Mouse (Mus musculus) intestine, embryonic 16.5 days (tissue): Measurements from ENCODE around the gene BC004004. TPM values are rescaled to one million over a fixed set of nuclear protein-coding genes. Genes with fewer than 3 reads are reported as not detected.

ENCODE experiments used
- ATAC-seq: fragments of 200-750 bp; cut with Nextera tagmentation; 2 replicates; pipeline ENCODE4 v1.8.0; 2017; ENCODE audit warnings: moderate TSS enrichment, moderate library complexity
- H3K27ac ChIP-seq: fragments of 300-500 bp; sonication (generic); 2 replicates; pipeline ENCODE4 v1.5.1; 2014; ENCODE audit warnings: mild to moderate bottlenecking, low read length
- H3K27me3 ChIP-seq: fragments of 300-500 bp; sonication (generic); replicated peaks from 2 replicates; pipeline ENCODE4 v1.6.1; 2014; ENCODE audit warnings: low read length, control low read depth, mixed read lengths; ENCODE audit not compliant: control insufficient read depth, insufficient read depth
- H3K36me3 ChIP-seq: fragments of 300-500 bp; sonication (generic); 2 replicates; pipeline ENCODE4 v1.6.1; 2014; ENCODE audit warnings: low read length, control low read depth; ENCODE audit not compliant: control insufficient read depth, insufficient read depth
- H3K4me1 ChIP-seq: fragments of 300-500 bp; sonication (generic); 2 replicates; pipeline ENCODE4 v1.6.1; 2014; ENCODE audit warnings: low read length, control low read depth, mixed read lengths; ENCODE audit not compliant: control insufficient read depth, insufficient read depth
- H3K4me2 ChIP-seq: fragments of 300-500 bp; sonication (generic); 2 replicates; pipeline ENCODE4 v1.6.1; 2014; ENCODE audit warnings: low read depth, low read length, control low read depth
- H3K4me3 ChIP-seq: fragments of 300-500 bp; sonication (generic); 2 replicates; pipeline ENCODE4 v1.5.1; 2014; ENCODE audit warnings: mild to moderate bottlenecking, low read length
- H3K9ac ChIP-seq: fragments of 300-500 bp; sonication (generic); 2 replicates; pipeline ENCODE4 v1.6.1; 2014; ENCODE audit warnings: low read depth, low read length
- H3K9me3 ChIP-seq: fragments of 300-500 bp; sonication (generic); 2 replicates; pipeline ENCODE4 v1.6.1; 2016; ENCODE audit warnings: low read length, control low read depth; ENCODE audit not compliant: control insufficient read depth
- WGBS: fragments of 180-500 bp; shearing (Covaris S2); extraction: QIAGEN DNeasy Blood & Tissue Kit; methylation state at CpG from one replicate; pipeline ENCODE4 v1.1.7; 2014; 5-methylcytosine and 5-hydroxymethylcytosine counted together
- polyA plus RNA-seq: library from polyadenylated mRNA; unstranded; fragments of >200 nt; fragmentation: Nextera tagmentation; extraction: Ambion mirVana; gene quantifications from 2 replicates; pipeline ENCODE4 v1.2.1, GENCODE M21; 2015

Gene BC004004
- polyA plus RNA-seq, 1 experiment from 2014 or later = 85.6 TPM

DNA sequence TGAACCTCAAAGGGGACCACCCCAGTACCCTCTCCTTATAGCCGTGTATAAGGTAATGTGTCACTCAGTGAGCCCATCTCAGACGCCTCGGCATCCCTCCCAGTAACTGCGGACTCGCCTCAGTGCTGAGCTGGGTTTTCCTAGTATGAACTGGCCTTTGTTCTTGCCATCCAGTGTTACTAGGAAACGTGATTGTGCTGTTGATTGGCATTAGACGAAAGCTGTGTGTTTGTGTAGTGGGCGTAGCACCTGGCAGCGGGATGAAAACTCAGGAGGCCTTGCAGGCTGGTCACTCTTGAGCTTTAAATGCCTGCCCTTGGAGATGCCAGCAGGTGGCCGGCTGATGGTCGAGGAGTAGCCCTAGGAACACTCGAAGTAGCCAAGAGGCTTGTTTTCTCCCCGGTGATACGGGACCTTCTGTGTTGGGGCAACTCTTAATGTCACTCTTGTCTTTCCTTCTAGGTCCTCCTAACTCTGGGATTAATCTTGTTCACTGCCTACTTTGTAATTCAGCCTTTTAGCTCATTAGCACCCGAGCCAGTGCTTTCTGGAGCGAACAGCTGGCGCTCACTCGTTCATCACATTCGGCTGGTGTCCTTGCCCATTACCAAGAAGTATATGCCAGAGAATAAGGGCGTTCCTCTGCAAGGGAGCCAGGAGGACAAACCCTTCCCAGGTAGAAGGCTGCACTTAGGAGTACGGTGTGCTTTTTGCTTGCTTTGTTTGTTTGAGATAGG lies 13.8 kb downstream of the BC004004 start:
- WGBS = 67% methylated on average over 21 of the region's 21 CpGs
- Histone ChIP-seq H3K4me2 (no peak overlapping the region), H3K9me3 (no peaks in the 10 kb centered on the region), H3K4me1 (no peaks in the 10 kb centered on the region), H3K4me3 (no peak overlapping the region), H3K27me3 (no peaks in the 10 kb centered on the region), H3K36me3 (peaks cover 2% of the 10 kb centered on the region; the same call in 1 of the 2 replicates), H3K9ac (no peak overlapping the region), H3K27ac (no peak overlapping the region)
- no peak for ATAC-seq

GRCm38 (mm10) chr17:29291793-29292192 lies 23.2 kb downstream of the BC004004 start:
- H3K27ac ChIP-seq = no peak overlapping the region
- H3K9ac ChIP-seq = no peak overlapping the region
- H3K36me3 ChIP-seq = 0 out of 2 replicates have a peak, but pooled peaks cover 4% of the 10 kb centered on the region
- H3K4me3 ChIP-seq = no peak overlapping the region
- WGBS = 92% methylated on average over 7 of the region's 7 CpGs
- no peaks in the 10 kb centered on the region for H3K9me3 ChIP-seq
- H3K4me2 ChIP-seq = no peak overlapping the region
- H3K4me1 ChIP-seq = no peaks in the 10 kb centered on the region
- no peak for ATAC-seq
- H3K27me3 ChIP-seq = no peaks in the 10 kb centered on the region

DNA sequence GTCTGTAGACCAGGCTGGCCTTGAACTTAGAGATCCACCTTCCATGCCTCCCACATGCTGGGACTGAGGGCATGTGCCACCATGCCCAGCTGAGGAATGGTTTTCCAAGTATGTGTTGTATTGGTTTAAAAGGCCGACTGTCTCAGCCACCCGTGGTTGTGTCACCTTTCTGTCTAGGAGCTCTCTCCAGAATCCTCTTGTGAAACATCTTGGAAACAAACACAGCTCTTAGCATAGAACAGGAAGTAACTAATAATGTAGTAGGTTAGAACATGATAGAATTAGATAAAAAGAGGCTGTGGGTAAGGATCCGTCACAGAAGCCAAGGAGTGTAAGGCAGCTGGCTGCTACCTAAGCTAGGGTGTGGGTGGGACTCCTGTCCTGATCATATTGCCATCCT lies 24.4 kb downstream of the BC004004 start:
- H3K27ac ChIP-seq = no peak overlapping the region
- H3K4me3 ChIP-seq = no peak overlapping the region
- no peak for ATAC-seq
- H3K4me2 ChIP-seq = no peak overlapping the region
- no peaks in the 10 kb centered on the region for H3K9me3 ChIP-seq
- 0 out of 2 replicates have a peak, but pooled peaks cover 4% of the 10 kb centered on the region for H3K4me1 ChIP-seq
- no peaks in the 10 kb centered on the region for H3K27me3 ChIP-seq
- H3K9ac ChIP-seq = no peak overlapping the region
- H3K36me3 ChIP-seq = 0 out of 2 replicates have a peak, but pooled peaks cover 4% of the 10 kb centered on the region
- WGBS = 84% methylated on average over 3 of the region's 3 CpGs

DNA sequence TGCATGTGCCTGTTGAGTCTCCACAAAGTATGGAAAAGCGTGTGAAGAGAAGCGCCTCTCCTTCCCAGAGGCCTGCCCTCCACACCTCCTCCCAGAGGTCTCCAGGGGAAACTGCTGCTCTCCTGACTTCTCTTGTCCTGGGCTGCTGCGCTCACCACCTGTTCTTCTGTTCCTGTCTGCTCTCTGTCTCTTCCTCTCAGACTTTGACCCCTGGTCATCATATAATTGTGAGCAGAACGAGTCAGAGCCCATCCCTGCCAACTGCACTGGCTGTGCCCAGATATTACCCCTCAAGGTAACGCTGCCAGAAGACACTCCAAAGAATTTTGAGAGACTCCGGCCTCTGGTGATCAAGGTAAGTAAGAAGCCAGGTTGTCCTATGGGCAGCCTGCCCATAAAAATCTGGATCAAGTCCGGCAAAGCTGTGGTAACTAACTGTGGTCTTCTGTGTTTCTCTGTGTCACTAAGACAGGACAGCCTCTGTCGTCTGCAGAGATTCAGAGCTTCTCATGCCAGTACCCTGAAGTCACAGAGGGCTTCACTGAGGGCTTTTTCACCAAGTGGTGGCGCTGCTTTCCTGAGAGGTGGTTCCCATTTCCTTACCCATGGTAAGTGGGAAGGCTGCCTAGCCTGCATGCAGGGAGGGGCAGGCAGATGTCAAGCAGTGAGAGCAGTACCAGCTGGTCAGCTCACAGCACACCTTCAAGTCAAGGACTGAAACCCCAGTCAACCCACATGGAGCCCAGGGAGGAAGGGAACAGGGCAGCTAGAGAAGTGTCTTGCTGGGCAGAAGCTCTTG lies 25.4 kb downstream of the BC004004 start:
- peak; percentile 74 for ATAC-seq
- Histone ChIP-seq H3K4me1 (0 out of 2 replicates have a peak, but pooled peaks cover 4% of the 10 kb centered on the region), H3K36me3 (0 out of 2 replicates have a peak, but pooled peaks cover 4% of the 10 kb centered on the region), H3K9me3 (no peaks in the 10 kb centered on the region), H3K27ac (no peak overlapping the region), H3K27me3 (no peaks in the 10 kb centered on the region), H3K4me2 (no peak overlapping the region), H3K9ac (no peak overlapping the region), H3K4me3 (no peak overlapping the region)
- WGBS = 73% methylated on average over 9 of the region's 9 CpGs

GRCm38 (mm10) chr17:29295835-29296234 lies 27.2 kb downstream of the BC004004 start:
- H3K9ac ChIP-seq = no peak overlapping the region

GRCm38 (mm10) chr17:29297321-29297720 lies 28.7 kb downstream of the BC004004 start:
- WGBS = 41% methylated on average over 10 of the region's 10 CpGs
- no peak for ATAC-seq
- H3K9ac ChIP-seq = no peak overlapping the region
- no peak overlapping the region for H3K27ac ChIP-seq
- peaks cover 13% of the 10 kb centered on the region; the same call in 1 of the 2 replicates for H3K36me3 ChIP-seq
- H3K4me2 ChIP-seq = no peak overlapping the region
- no peaks in the 10 kb centered on the region for H3K27me3 ChIP-seq
- 0 out of 2 replicates have a peak, but pooled peaks cover 4% of the 10 kb centered on the region for H3K4me1 ChIP-seq
- H3K9me3 ChIP-seq = no peaks in the 10 kb centered on the region
- H3K4me3 ChIP-seq = no peak overlapping the region

More at GRCm38 (mm10) chr17:29295835-29296234, 27.2 kb downstream of the BC004004 start:
- peaks cover 13% of the 10 kb centered on the region; the same call in 1 of the 2 replicates for H3K36me3 ChIP-seq
- no peaks in the 10 kb centered on the region for H3K27me3 ChIP-seq
- H3K4me2 ChIP-seq = no peak overlapping the region
- no peaks in the 10 kb centered on the region for H3K9me3 ChIP-seq
- no peak overlapping the region for H3K27ac ChIP-seq
- ATAC-seq = peak; percentile 29; the same call in 1 of the 2 replicates
- H3K4me3 ChIP-seq = no peak overlapping the region
- H3K4me1 ChIP-seq = 0 out of 2 replicates have a peak, but pooled peaks cover 4% of the 10 kb centered on the region
- WGBS = 63% methylated on average over 5 of the region's 5 CpGs

DNA sequence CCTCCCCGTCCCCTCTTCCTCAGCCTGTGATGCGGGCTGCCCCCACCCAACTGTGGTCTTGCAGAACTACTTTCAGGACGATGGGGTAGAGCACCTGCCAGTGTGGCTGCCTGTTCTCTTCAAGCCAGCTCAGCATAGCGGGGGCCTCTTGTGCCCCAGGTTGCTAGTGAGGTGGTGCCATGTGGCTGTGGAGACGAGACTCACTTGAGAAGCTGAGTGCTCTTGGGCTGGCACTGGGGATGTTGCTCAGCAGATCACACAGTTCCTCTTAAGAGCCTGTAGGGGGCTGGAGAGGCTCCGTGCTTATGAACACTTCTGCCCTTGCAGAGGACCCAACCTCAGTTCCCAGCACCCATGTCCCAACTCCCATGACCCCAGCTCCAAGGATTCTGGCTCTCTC lies 29.2 kb downstream of the BC004004 start:
- ATAC-seq = no peak
- H3K4me3 ChIP-seq = no peak overlapping the region
- 80% methylated on average over 6 of the region's 6 CpGs for WGBS
- H3K4me1 ChIP-seq = 0 out of 2 replicates have a peak, but pooled peaks cover 4% of the 10 kb centered on the region
- no peak overlapping the region for H3K9ac ChIP-seq
- no peak overlapping the region for H3K27ac ChIP-seq
- no peaks in the 10 kb centered on the region for H3K9me3 ChIP-seq
- no peak overlapping the region for H3K4me2 ChIP-seq
- H3K36me3 ChIP-seq = peaks cover 13% of the 10 kb centered on the region; the same call in 1 of the 2 replicates
- H3K27me3 ChIP-seq = no peaks in the 10 kb centered on the region

- no peak overlapping the region for H3K4me3 ChIP-seq
- no peak overlapping the region for H3K27ac ChIP-seq
- H3K4me2 ChIP-seq = no peak overlapping the region
- no peak overlapping the region for H3K9ac ChIP-seq
- no peaks in the 10 kb centered on the region for H3K9me3 ChIP-seq
- ATAC-seq = no peak
- H3K4me1 ChIP-seq = 0 out of 2 replicates have a peak, but pooled peaks cover 4% of the 10 kb centered on the region
- 80% methylated on average over 4 of the region's 4 CpGs for WGBS
- H3K27me3 ChIP-seq = no peaks in the 10 kb centered on the region
- H3K36me3 ChIP-seq = peaks cover 13% of the 10 kb centered on the region; the same call in 1 of the 2 replicates
Measured at GRCm38 (mm10) chr17:29299282-29299681, 30.7 kb downstream of the BC004004 start.

GRCm38 (mm10) chr17:29300926-29301325 lies 32.3 kb downstream of the BC004004 start:
- 88% methylated on average over 7 of the region's 7 CpGs for WGBS
- Histone ChIP-seq H3K36me3 (peaks cover 13% of the 10 kb centered on the region; the same call in 1 of the 2 replicates), H3K9ac (no peak overlapping the region), H3K9me3 (no peaks in the 10 kb centered on the region), H3K4me3 (no peak overlapping the region), H3K27me3 (no peaks in the 10 kb centered on the region), H3K27ac (no peak overlapping the region), H3K4me1 (peaks cover 15% of the 10 kb centered on the region), H3K4me2 (no peak overlapping the region)
- ATAC-seq = no peak
